ENCODE assay signal across 8 mouse cellular contexts in genomic region chr4:117133817-117134600, GRCm38 (mm10). TPM values are rescaled to one million over a fixed set of nuclear protein-coding genes. Genes with fewer than 3 reads are reported as not detected.
DNase-seq lines count a peak whose midpoint lies in the region; ATAC-seq and TF ChIP-seq lines count a peak whose summit lies in the region.

Gene Plk3 (minus strand): TSS chr4:117133963.

- peak; percentile 98 to 99 for DNase-seq in B cell, adult 2 months
- peak; percentile 99 for DNase-seq in brain, adult 2 months (ENCODE audit: low read depth, low spot score)
- DNase-seq in liver, adult 2 months (ENCODE audit: extremely low read depth, low read depth, low spot score): peak; percentile 93
- DNase-seq in splenic B cell, adult 2 months (ENCODE audit: low read depth, low spot score): peak; percentile 99

- ATAC-seq in erythroblast, adult 5-6 weeks (replicated peaks; ENCODE audit: low FRiP score, poor library complexity, severe bottlenecking): peak; percentile 94
- peak; percentile 84 for ATAC-seq in heart, embryonic 11.5 days (replicated peaks; ENCODE audit: insufficient number of reproducible peaks, low FRiP score, low TSS enrichment)
- ATAC-seq in kidney, embryonic 16.5 days (ENCODE audit: low FRiP score, low TSS enrichment): peak; percentile 93

- H3K36me3 ChIP-seq in heart, embryonic 11.5 days (ENCODE audit: control insufficient read depth, insufficient read depth, low read length): no peaks in the 10 kb centered on the region
- no peaks in the 10 kb centered on the region for H3K36me3 ChIP-seq in kidney, embryonic 16.5 days (ENCODE audit: insufficient read depth, low read length)
- peaks cover 33% of the 10 kb centered on the region for H3K36me3 ChIP-seq in liver, adult 2 months (ENCODE audit: control insufficient read depth, insufficient read depth, low read length)
- peaks cover 5% of the 10 kb centered on the region for H3K36me3 ChIP-seq in myocyte (ENCODE audit: control insufficient read depth, insufficient read depth)
- H3K36me3 ChIP-seq in splenic B cell, adult 2 months (ENCODE audit: control insufficient read depth, insufficient read depth, low read length, poor library complexity, severe bottlenecking): no peaks in the 10 kb centered on the region

- H3ac ChIP-seq in myocyte (ENCODE audit: control insufficient read depth, insufficient read length): peak within 1 kb of the TSS; percentile 60

- H3K4me2 ChIP-seq in heart, embryonic 11.5 days: peak within 1 kb of the TSS; percentile 99
- peak within 1 kb of the TSS; percentile 98 for H3K4me2 ChIP-seq in kidney, embryonic 16.5 days (replicated peaks; ENCODE audit: low read depth, low read length)
- peak within 1 kb of the TSS; percentile 73 for H3K4me2 ChIP-seq in myocyte (ENCODE audit: low read depth)

- no peak within 1 kb of the TSS for H3K27ac ChIP-seq in heart, embryonic 11.5 days (ENCODE audit: low read depth, low read length)
- no peak within 1 kb of the TSS for H3K27ac ChIP-seq in kidney, embryonic 16.5 days (ENCODE audit: low read length)
- H3K27ac ChIP-seq in liver, adult 2 months (replicated peaks; ENCODE audit: insufficient read depth, low read depth, low read length): peak within 1 kb of the TSS; percentile 89

- peak; percentile 93 for TF ChIP-seq POLR2A in liver, adult 2 months (IDR thresholded peaks at IDR 0.05; ENCODE audit: extremely low read depth, insufficient read depth, low read length)
- peak; percentile 96 for TF ChIP-seq POLR2A in myocyte (IDR thresholded peaks at IDR 0.05; ENCODE audit: insufficient read length, low read depth)

- no peaks in the 10 kb centered on the region for H3K9me3 ChIP-seq in heart, embryonic 11.5 days (replicated peaks; ENCODE audit: control insufficient read depth, low read length)
- no peaks in the 10 kb centered on the region for H3K9me3 ChIP-seq in kidney, embryonic 16.5 days (ENCODE audit: low read length)

- 2% methylated on average over 48 of the region's 48 CpGs for WGBS in heart, embryonic 11.5 days (ENCODE audit: insufficient replicate concordance)
- 1% methylated on average over 40 of the region's 48 CpGs for WGBS in kidney, embryonic 16.5 days
- WGBS in liver, adult 2 months: 1% methylated on average over 48 of the region's 48 CpGs

- peak; percentile 13; the same call in 1 of the 2 replicates for TF ChIP-seq CTCF in liver, adult 2 months (IDR thresholded peaks at IDR 0.05; ENCODE audit: low read depth, low read length)

- peaks cover 8% of the 10 kb centered on the region; the same call in 1 of the 2 replicates for H3K4me1 ChIP-seq in heart, embryonic 11.5 days (ENCODE audit: control insufficient read depth, insufficient read depth, low read length)
- peaks cover 15% of the 10 kb centered on the region for H3K4me1 ChIP-seq in kidney, embryonic 16.5 days (ENCODE audit: insufficient read depth, low read length)
- H3K4me1 ChIP-seq in liver, adult 2 months (ENCODE audit: control insufficient read depth, insufficient read depth, low read length): peaks cover 26% of the 10 kb centered on the region

- peak within 1 kb of the TSS; percentile 86 for H3K4me3 ChIP-seq in heart, embryonic 11.5 days (ENCODE audit: low read depth, low read length)
- H3K4me3 ChIP-seq in kidney, embryonic 16.5 days (ENCODE audit: low read length): peak within 1 kb of the TSS; percentile 77
- peak within 1 kb of the TSS; percentile 82 for H3K4me3 ChIP-seq in liver, adult 2 months (ENCODE audit: insufficient read depth, low read depth, low read length)
- H3K4me3 ChIP-seq in myocyte: peak within 1 kb of the TSS; percentile 62

- H3K9ac ChIP-seq in heart, embryonic 11.5 days (ENCODE audit: low read depth, low read length): peak within 1 kb of the TSS; percentile 73
- H3K9ac ChIP-seq in kidney, embryonic 16.5 days (replicated peaks; ENCODE audit: low read length): peak within 1 kb of the TSS; percentile 87
- H3K9ac ChIP-seq in liver, adult 2 months (ENCODE audit: low read depth, low read length): peak within 1 kb of the TSS; percentile 85

- peaks cover 27% of the 10 kb centered on the region for H3K27me3 ChIP-seq in heart, embryonic 11.5 days (ENCODE audit: control insufficient read depth, insufficient read depth, low read length)
- H3K27me3 ChIP-seq in kidney, embryonic 16.5 days (ENCODE audit: insufficient read depth, low read length): peaks cover 15% of the 10 kb centered on the region
- no peaks in the 10 kb centered on the region for H3K27me3 ChIP-seq in liver, adult 2 months (ENCODE audit: control insufficient read depth, insufficient read depth, low read length)
- no peaks in the 10 kb centered on the region for H3K27me3 ChIP-seq in myocyte (ENCODE audit: control insufficient read depth, insufficient read depth, insufficient read length)
- H3K27me3 ChIP-seq in splenic B cell, adult 2 months (ENCODE audit: control insufficient read depth, insufficient read depth, low read length, poor library complexity, severe bottlenecking): no peaks in the 10 kb centered on the region

- H3K79me2 ChIP-seq in liver, adult 2 months (ENCODE audit: control insufficient read depth, insufficient read depth, low read length): peaks cover 6% of the 10 kb centered on the region; the same call in 1 of the 2 replicates
- peaks cover 12% of the 10 kb centered on the region for H3K79me2 ChIP-seq in myocyte (ENCODE audit: control insufficient read depth, insufficient read depth)

TF ChIP-seq in myocyte, 11 proteins besides CTCF, POLR2A, EP300 and RAD21:
- TF ChIP-seq TCF12 (IDR thresholded peaks at IDR 0.05; ENCODE audit: insufficient read depth, poor library complexity, severe bottlenecking): no peak
- TF ChIP-seq CEBPB (IDR thresholded peaks at IDR 0.05; ENCODE audit: insufficient read depth, poor library complexity, severe bottlenecking): peak; percentile 73
- no peak for TF ChIP-seq TCF3 (IDR thresholded peaks at IDR 0.05; ENCODE audit: insufficient read length, low read depth)
- TF ChIP-seq REST (IDR thresholded peaks at IDR 0.05; ENCODE audit: insufficient read depth, insufficient read length): no peak
- TF ChIP-seq SRF (IDR thresholded peaks at IDR 0.05; ENCODE audit: control insufficient read depth, insufficient read length, low read depth): no peak
- TF ChIP-seq MYOD1 (IDR thresholded peaks at IDR 0.05; ENCODE audit: control insufficient read depth in 1 of 3, insufficient read length in 2 of 3, low read depth in 2 of 3): peak in 1 of 3 experiments; percentile 16
- TF ChIP-seq MYOG (IDR thresholded peaks at IDR 0.05; ENCODE audit: control insufficient read depth in 1 of 3, insufficient read depth in 1 of 3, insufficient read length in 2 of 3, low read depth in 2 of 3): no peak
- peak; percentile 94 for TF ChIP-seq POLR2AphosphoS2 (IDR thresholded peaks at IDR 0.05; ENCODE audit: insufficient read length, low read depth)
- no peak for TF ChIP-seq USF1 (IDR thresholded peaks at IDR 0.05; ENCODE audit: low read depth)

RNA-seq across cellular contexts. Expression of gene Plk3, which starts in this region (rescaled TPM):
- total RNA-seq in erythroblast, adult 5-6 weeks (2015; ENCODE audit: low replicate concordance): 0.42 TPM in 1 of 2 replicates, not detected in the other
- 1.7 TPM in 1 of 2 replicates, not detected in the other for total RNA-seq in erythroblast, adult 5-6 weeks (2017; ENCODE audit: low replicate concordance)
- 0.99 and 1.3 TPM in 2 replicates for polyA plus RNA-seq in heart, embryonic 11.5 days (2014; fragmentation: Nextera tagmentation; extraction: Ambion mirVana)
- polyA plus RNA-seq in kidney, embryonic 16.5 days (2015; fragmentation: Nextera tagmentation; extraction: Ambion mirVana): 3.1 and 3.7 TPM in 2 replicates
- 10.7 and 19.5 TPM in 2 replicates for total RNA-seq in liver, adult 2 months (2014; rRNA removed)
- 21.2 and 31.7 TPM in 2 replicates for polyA plus RNA-seq in liver, adult 2 months (2012; rRNA removed)
- 17.4 TPM for polyA plus RNA-seq in myocyte (2012; fragmentation: generic; extraction: Trizol)
